Mouse (Mus musculus): ENCODE data around the gene Atp8b2.

DNA sequence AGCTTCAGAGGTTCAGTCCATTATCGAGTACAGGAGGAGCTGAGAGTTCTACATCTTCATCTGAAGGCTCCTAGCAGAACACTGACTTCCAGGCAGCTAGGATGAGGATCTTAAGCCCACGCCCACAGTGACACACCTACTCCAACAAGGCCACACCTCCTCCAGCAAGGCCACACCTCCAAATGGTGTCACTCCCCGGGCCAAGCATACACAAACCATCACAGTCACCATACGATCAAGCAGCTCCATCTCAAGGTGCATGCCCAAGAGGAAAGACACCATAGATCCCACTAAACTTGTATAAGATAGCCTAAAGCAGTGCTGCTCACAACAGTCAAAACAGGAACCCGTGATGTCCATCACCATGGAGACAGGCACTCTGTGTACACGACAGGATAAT lies 42.6 kb downstream of the Atp8b2 start:
- TF ChIP-seq CTCF (IDR thresholded peaks at IDR 0.05; ENCODE audit: low read depth) (no peak), EP300 (IDR thresholded peaks at IDR 0.05; ENCODE audit: low read depth) (no peak)
